Mouse (Mus musculus) CH12.LX (cell line): ENCODE measurements around the gene Camta1. TPM values are rescaled to one million over a fixed set of nuclear protein-coding genes. Genes with fewer than 3 reads are reported as not detected.

Source experiments
- DNase-seq: peaks from one replicate; pipeline ENCODE4 v3.0.0-alpha.2; 2013; ENCODE audit errors: extremely low read depth
- H3K27ac ChIP-seq: 2 replicates; pipeline ENCODE4 v1.5.1; 2012; ENCODE audit warnings: low read depth, mild to moderate bottlenecking, control low read depth, moderate library complexity; ENCODE audit not compliant: insufficient read depth
- H3K27me3 ChIP-seq: replicated peaks from 2 replicates; pipeline ENCODE3; 2012; ENCODE audit warnings: inconsistent platforms
- H3K36me3 ChIP-seq, 2 experiments: replicated peaks in 1 of 2; 2 replicates each; pipeline versions ENCODE3 to v1.6.1; 2012; ENCODE audit warnings: inconsistent platforms in 1 of 2, low read length in 1 of 2, mild to moderate bottlenecking in 1 of 2, mixed read lengths in 1 of 2, moderate library complexity in 1 of 2; ENCODE audit not compliant: control insufficient read depth in 1 of 2, insufficient read depth in 1 of 2
- H3K4me1 ChIP-seq, 2 experiments: 2 replicates each; pipeline ENCODE4 v1.6.1; 2012; ENCODE audit warnings: inconsistent platforms in 1 of 2, moderate library complexity in 1 of 2; ENCODE audit not compliant: insufficient read depth in 2 of 2, control insufficient read depth in 1 of 2
- H3K4me2 ChIP-seq: 2 replicates; pipeline ENCODE4 v1.6.1; 2012; ENCODE audit warnings: low read depth, mild to moderate bottlenecking, control low read depth; ENCODE audit not compliant: poor library complexity, insufficient read depth, severe bottlenecking
- H3K4me3 ChIP-seq, 3 experiments: fragments of 150-350 bp in 1 of 3; sonication (generic) in 1 of 3; replicated peaks in 1 of 3; 2 replicates each; pipeline versions ENCODE3 to v1.5.1; 2011 to 2012; ENCODE audit warnings: low read depth in 2 of 3, low read length in 2 of 3, mild to moderate bottlenecking in 2 of 3, moderate library complexity in 2 of 3, control low read depth in 1 of 3, improper control_type of control experiment in 1 of 3, inconsistent platforms in 1 of 3, mixed read lengths in 1 of 3; ENCODE audit not compliant: poor library complexity in 1 of 3
- H3K79me2 ChIP-seq: replicated peaks from 2 replicates; pipeline ENCODE4 v1.6.1; 2012; ENCODE audit warnings: mild to moderate bottlenecking, moderate library complexity; ENCODE audit not compliant: control insufficient read depth, poor library complexity, insufficient read depth, severe bottlenecking; ENCODE audit errors: extremely low read depth
- H3K9ac ChIP-seq: 2 replicates; pipeline ENCODE4 v1.6.1; 2012; ENCODE audit warnings: low read depth, mild to moderate bottlenecking, control low read depth, moderate library complexity; ENCODE audit not compliant: insufficient read depth
- H3K9me3 ChIP-seq: replicated peaks from 2 replicates; pipeline ENCODE3; 2012; ENCODE audit warnings: low read length, inconsistent platforms, mixed read lengths
- CHD1 ChIP-seq: IDR thresholded peaks from 2 replicates; pipeline ENCODE4 v1.6.1; 2012; ENCODE audit warnings: low read depth, low read length, improper control_type of control experiment, inconsistent platforms
- E2F4 ChIP-seq: IDR thresholded peaks from 2 replicates; pipeline ENCODE4 v1.6.1; 2011; ENCODE audit warnings: low read depth, low read length, improper control_type of control experiment; ENCODE audit not compliant: insufficient replicate concordance
- MAFK ChIP-seq: IDR thresholded peaks from 2 replicates; pipeline ENCODE4 v1.6.1; 2011; ENCODE audit warnings: low read length, improper control_type of control experiment; ENCODE audit not compliant: insufficient replicate concordance
- MAX ChIP-seq: IDR thresholded peaks from 2 replicates; pipeline ENCODE4 v1.6.1; 2011; ENCODE audit warnings: low read length, improper control_type of control experiment
- MAZ ChIP-seq: IDR thresholded peaks from 2 replicates; pipeline ENCODE4 v1.6.1; 2012; ENCODE audit warnings: low read depth, mild to moderate bottlenecking, inconsistent platforms, low read length, improper control_type of control experiment, moderate library complexity
- MYC ChIP-seq: IDR thresholded peaks from 2 replicates; pipeline ENCODE4 v1.6.1; 2011; ENCODE audit warnings: low read depth, mild to moderate bottlenecking, improper control_type of control experiment, low read length
- NRF1 ChIP-seq: IDR thresholded peaks from 2 replicates; pipeline ENCODE4 v1.6.1; 2014; ENCODE audit warnings: low read depth, mild to moderate bottlenecking, inconsistent platforms, low read length, improper control_type of control experiment, moderate library complexity
- PAX5 ChIP-seq: IDR thresholded peaks from 2 replicates; pipeline ENCODE4 v1.6.1; 2012; ENCODE audit warnings: low read length, inconsistent platforms, mixed read lengths
- RCOR1 ChIP-seq: conservative IDR thresholded peaks from 2 replicates; pipeline ENCODE4 v1.6.1; 2012; ENCODE audit warnings: low read depth, mild to moderate bottlenecking, inconsistent platforms, low read length, improper control_type of control experiment
- SMC3 ChIP-seq: IDR thresholded peaks from 2 replicates; pipeline ENCODE4 v1.6.1; 2011; ENCODE audit warnings: low read depth, low read length, improper control_type of control experiment
- TBP ChIP-seq: conservative IDR thresholded peaks from 2 replicates; pipeline ENCODE4 v1.6.1; 2011; ENCODE audit warnings: low read depth, low read length, improper control_type of control experiment
- TCF12 ChIP-seq: IDR thresholded peaks from 2 replicates; pipeline ENCODE4 v1.6.1; 2014; ENCODE audit warnings: low read depth, mild to moderate bottlenecking, inconsistent platforms, low read length, improper control_type of control experiment
- UBTF ChIP-seq: IDR thresholded peaks from 2 replicates; pipeline ENCODE4 v1.6.1; 2012; ENCODE audit warnings: low read depth, mild to moderate bottlenecking, inconsistent platforms, low read length, improper control_type of control experiment, moderate library complexity
- USF1 ChIP-seq: IDR thresholded peaks from 2 replicates; pipeline ENCODE4 v1.6.1; 2014; ENCODE audit warnings: low read depth, mild to moderate bottlenecking, inconsistent platforms, low read length, improper control_type of control experiment
- ZKSCAN1 ChIP-seq: IDR thresholded peaks from 2 replicates; pipeline ENCODE4 v1.6.1; 2012; ENCODE audit warnings: low read depth, inconsistent platforms, low read length, improper control_type of control experiment, borderline replicate concordance
- ZMIZ1 ChIP-seq: IDR thresholded peaks from 2 replicates; pipeline ENCODE4 v1.6.1; 2012; ENCODE audit warnings: low read depth, mild to moderate bottlenecking, inconsistent platforms, low read length, improper control_type of control experiment
- ZNF384 ChIP-seq: IDR thresholded peaks from 2 replicates; pipeline ENCODE4 v1.6.1; 2012; ENCODE audit warnings: low read depth, low read length, improper control_type of control experiment, inconsistent platforms
- dilution Hi-C: fragments of 300-500 bp; cut with MboI; formaldehyde crosslinking; loops from 2 replicates; pipeline ENCODE4 v1.14.3; 2020; ENCODE audit warnings: low sequenced_read_pairs; ENCODE audit not compliant: extremely low pct_unique_long_range_greater_than_20kb, extremely low pct_ligation_motif_present
- in situ Hi-C: fragments of 300-500 bp; cut with MboI; formaldehyde crosslinking; loops from 3 replicates; pipeline ENCODE4 v1.14.3; 2019; ENCODE audit warnings: low sequenced_read_pairs, low pct_ligation_motif_present, low pct_unique_long_range_greater_than_20kb, mixed read lengths
- polyA plus RNA-seq: library from polyadenylated mRNA; unstranded; fragments of >175 nt; gene quantifications from 2 replicates; pipeline ENCODE4 v1.2.1, GENCODE M21; 2012; ENCODE audit warnings: low read depth; ENCODE audit not compliant: insufficient read length
- total RNA-seq, 2 experiments: library from RNA; depleted of rRNA; stranded (reverse); fragments of 300-350 nt in 1 of 2; fragments of >200 nt in 1 of 2; gene quantifications; 2 replicates each; pipeline ENCODE4 v1.2.3; 2012 to 2014

Camta1 gene
- total and polyA plus RNA-seq, 3 experiments: 9.9 to 32.5 (median 15.3) TPM

DNA sequence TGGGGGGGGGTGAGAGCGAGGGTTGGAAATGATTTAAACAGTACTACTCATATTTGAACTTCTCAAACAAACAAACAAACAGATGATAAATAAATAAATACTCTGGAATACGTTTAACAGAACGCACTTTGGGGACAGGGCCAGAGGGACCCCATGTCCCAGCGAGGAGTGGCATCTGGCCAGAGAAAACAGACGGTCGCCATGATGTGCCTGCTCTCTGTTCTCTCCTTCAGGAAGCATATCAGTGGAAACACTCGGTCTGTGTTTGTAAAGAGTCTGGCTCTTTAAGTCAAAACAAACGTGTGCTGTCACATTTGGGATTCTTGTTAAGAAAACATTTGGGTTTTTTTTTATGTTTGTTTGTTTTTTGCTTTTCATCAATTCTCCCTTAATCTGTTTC, 439.3 kb downstream of the Camta1 start:
- dilution Hi-C loops: no loop called here
- Histone ChIP-seq H3K27me3 (no peaks in the 10 kb centered on the region), H3K9ac (no peak overlapping the region), H3K4me3 (no peak overlapping the region), H3K36me3 (no peaks in the 10 kb centered on the region), H3K79me2 (no peaks in the 10 kb centered on the region)
- TF ChIP-seq ZNF384: no peak
- TF ChIP-seq, all 38 proteins: peak for 0
- in situ Hi-C loops: no loop called here
- Histone ChIP-seq H3K27ac (no peak overlapping the region), H3K4me2 (no peak overlapping the region), H3K9me3 (peaks cover 80% of the 10 kb centered on the region), H3K4me1 (no peaks in the 10 kb centered on the region)
- no peak for DNase-seq

DNA sequence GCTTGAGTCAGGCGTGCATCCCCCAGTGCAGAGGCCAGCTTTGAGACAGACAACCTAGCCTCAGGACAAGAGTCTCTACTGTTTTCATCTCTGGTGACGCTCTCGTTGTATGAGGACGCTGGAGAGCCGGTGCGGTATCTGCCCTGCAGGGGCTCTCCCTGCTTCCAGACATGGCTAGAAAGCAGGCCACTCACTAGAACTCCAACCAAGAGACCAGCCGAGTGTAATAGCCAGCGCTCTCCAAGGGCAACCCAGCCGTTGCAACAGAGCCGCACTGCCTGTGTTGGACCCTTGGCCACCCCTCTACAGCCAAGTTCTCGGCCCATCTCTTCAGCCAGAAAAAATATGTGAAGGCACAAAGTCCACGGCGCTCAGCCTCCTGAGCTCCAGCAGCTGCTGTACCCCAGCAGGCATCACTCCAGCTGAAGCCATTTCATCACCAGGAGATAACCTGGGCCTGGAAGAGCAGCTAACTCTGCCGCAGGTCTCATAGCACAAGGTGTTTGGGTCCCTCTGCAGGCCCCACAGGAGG, 443.3 kb downstream of the Camta1 start:
- H3K4me1 ChIP-seq: no peaks in the 10 kb centered on the region
- in situ Hi-C loops (no loop called here), dilution Hi-C loops (no loop called here)
- no peak overlapping the region for H3K9ac ChIP-seq
- no peaks in the 10 kb centered on the region for H3K79me2 ChIP-seq
- H3K27me3 ChIP-seq: no peaks in the 10 kb centered on the region
- no peak for DNase-seq
- H3K9me3 ChIP-seq: peaks cover 86% of the 10 kb centered on the region
- TF ChIP-seq RCOR1 (no peak), TCF12 (no peak), USF1 (no peak), MAX (no peak), ZNF384 (no peak)
- H3K36me3 ChIP-seq: no peaks in the 10 kb centered on the region
- H3K27ac ChIP-seq: no peak overlapping the region
- no peak overlapping the region for H3K4me2 ChIP-seq
- H3K4me3 ChIP-seq: no peak overlapping the region

DNA sequence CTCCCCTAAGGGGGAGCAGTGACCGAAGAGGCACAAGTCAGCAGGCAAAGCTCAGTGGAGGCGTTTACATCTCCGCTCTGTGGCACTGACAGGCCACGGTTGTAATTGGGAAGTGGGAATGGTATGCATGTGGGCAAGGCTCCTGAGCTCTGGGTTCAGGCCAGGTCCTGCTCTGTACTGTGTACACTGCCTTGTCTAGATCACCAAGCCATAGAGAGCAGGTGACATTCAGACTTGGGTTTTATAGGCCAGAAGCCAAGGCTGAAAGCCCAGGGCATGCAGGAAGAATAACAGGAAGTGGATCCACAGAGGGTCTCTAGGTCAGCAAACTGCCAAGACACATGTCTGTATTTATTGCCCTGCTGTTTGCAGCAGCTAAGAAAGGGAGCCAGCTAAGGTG, 445.9 kb downstream of the Camta1 start:
- in situ Hi-C loops: no loop called here
- dilution Hi-C loops: no loop called here

More for the DNA sequence above, 445.9 kb downstream of the Camta1 start:
- DNase-seq: no peak
- Histone ChIP-seq H3K27ac (no peak overlapping the region), H3K4me2 (no peak overlapping the region), H3K4me3 (no peak overlapping the region), H3K79me2 (no peaks in the 10 kb centered on the region), H3K27me3 (no peaks in the 10 kb centered on the region), H3K4me1 (no peaks in the 10 kb centered on the region), H3K36me3 (no peaks in the 10 kb centered on the region), H3K9me3 (peaks cover 96% of the 10 kb centered on the region), H3K9ac (no peak overlapping the region)
- TF ChIP-seq MAFK (no peak), ZMIZ1 (no peak), NRF1 (no peak), ZKSCAN1 (no peak), ZNF384 (no peak), PAX5 (no peak), SMC3 (no peak), MAZ (no peak), TBP (no peak), CHD1 (no peak), E2F4 (no peak), MYC (no peak), UBTF (no peak)
